Mouse (Mus musculus) hindbrain, embryonic 16.5 days (tissue): Measurements from ENCODE around the gene Hdc. TPM values are rescaled to one million over a fixed set of nuclear protein-coding genes. Genes with fewer than 3 reads are reported as not detected.
"Not testable (repeated sequence)": the region's sequence is repeated elsewhere in the genome, so short reads cannot be mapped to it uniquely, and the experiment has no call there.

Experiments used
- ATAC-seq: fragments of 200-750 bp; cut with Nextera tagmentation; 2 replicates; pipeline ENCODE4 v1.8.0; 2017; ENCODE audit warnings: moderate TSS enrichment, moderate library complexity
- H3K27ac ChIP-seq: fragments of 300-500 bp; sonication (generic); 2 replicates; pipeline ENCODE4 v1.5.1; 2014; ENCODE audit warnings: low read depth, mild to moderate bottlenecking, control low read depth, low read length, moderate library complexity
- H3K27me3 ChIP-seq: fragments of 300-500 bp; sonication (generic); replicated peaks from 2 replicates; pipeline ENCODE4 v1.6.1; 2014; ENCODE audit warnings: low read length; ENCODE audit not compliant: control insufficient read depth, insufficient read depth
- H3K36me3 ChIP-seq: fragments of 300-500 bp; sonication (generic); 2 replicates; pipeline ENCODE4 v1.6.1; 2014; ENCODE audit warnings: mild to moderate bottlenecking, low read length, moderate library complexity, mixed read lengths; ENCODE audit not compliant: control insufficient read depth, insufficient read depth
- H3K4me1 ChIP-seq: fragments of 300-500 bp; sonication (generic); 2 replicates; pipeline ENCODE4 v1.6.1; 2014; ENCODE audit warnings: low read depth, low read length; ENCODE audit not compliant: control insufficient read depth, insufficient read depth
- H3K4me2 ChIP-seq: fragments of 300-500 bp; sonication (generic); 2 replicates; pipeline ENCODE4 v1.6.1; 2014; ENCODE audit warnings: mild to moderate bottlenecking, low read length, control low read depth, moderate library complexity
- H3K4me3 ChIP-seq: fragments of 300-500 bp; sonication (generic); 2 replicates; pipeline ENCODE4 v1.5.1; 2014; ENCODE audit warnings: mild to moderate bottlenecking, low read length, control low read depth, moderate library complexity
- H3K9ac ChIP-seq: fragments of 300-500 bp; sonication (generic); 2 replicates; pipeline ENCODE4 v1.6.1; 2014; ENCODE audit warnings: low read depth, mild to moderate bottlenecking, control low read depth, low read length, moderate library complexity
- H3K9me3 ChIP-seq: fragments of 300-500 bp; sonication (generic); 2 replicates; pipeline ENCODE4 v1.6.1; 2014; ENCODE audit warnings: mild to moderate bottlenecking, low read length, moderate library complexity; ENCODE audit not compliant: control insufficient read depth
- WGBS: fragments of 180-500 bp; shearing (Covaris S2); extraction: QIAGEN DNeasy Blood & Tissue Kit; methylation state at CpG from one replicate; pipeline ENCODE4 v1.1.7; 2014; 5-methylcytosine and 5-hydroxymethylcytosine counted together
- polyA plus RNA-seq: library from polyadenylated mRNA; unstranded; fragments of >200 nt; fragmentation: Nextera tagmentation; extraction: Ambion mirVana; gene quantifications from 2 replicates; pipeline ENCODE4 v1.2.1, GENCODE M21; 2015

Gene Hdc
- polyA plus RNA-seq, 1 experiment from 2014 or later, result 2.6 TPM

DNA sequence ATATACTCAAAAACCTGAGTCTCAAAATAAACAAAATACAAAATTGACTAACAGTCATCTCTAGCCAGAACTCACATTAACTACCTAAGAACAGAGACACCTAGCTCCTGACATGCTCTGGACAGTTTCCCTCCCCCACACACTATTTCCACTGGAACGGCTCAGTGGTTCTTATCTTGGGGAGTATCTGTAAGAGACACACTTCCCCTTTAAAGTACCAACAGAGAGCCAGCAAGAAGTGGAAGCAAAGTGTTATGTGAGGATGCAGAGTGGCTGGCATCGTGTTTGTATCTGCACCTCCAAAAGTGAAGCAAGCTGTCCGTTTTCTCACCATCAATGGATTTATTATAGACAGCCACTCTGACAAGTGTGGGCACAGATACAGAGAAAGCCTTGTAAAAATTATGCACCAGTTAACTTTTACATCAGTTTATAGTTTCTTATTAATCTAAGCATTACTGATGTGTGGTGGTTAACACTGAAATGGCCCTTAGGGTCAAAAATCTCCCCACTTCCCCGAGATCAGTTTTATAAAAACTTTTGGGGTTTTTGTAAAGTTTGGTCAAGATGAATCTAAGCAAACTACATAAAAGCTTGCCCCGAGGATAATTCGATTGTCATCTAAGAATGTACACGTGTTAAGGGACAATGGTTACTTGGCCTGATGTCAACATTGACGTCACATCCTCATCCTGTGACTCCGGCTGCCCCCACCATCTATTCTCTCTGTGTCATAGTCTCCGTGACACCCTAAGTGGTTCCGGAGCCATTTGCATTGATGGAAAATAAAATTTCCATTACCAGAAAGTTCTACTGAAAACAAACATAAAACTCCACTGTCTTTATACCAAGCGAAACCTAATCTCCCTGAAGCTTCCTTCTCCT is 17.1 kb upstream of the Hdc start:
- WGBS, result 82% methylated on average over 12 of the region's 12 CpGs
- H3K9ac ChIP-seq, result no peak overlapping the region
- no peak overlapping the region for H3K4me2 ChIP-seq
- no peaks in the 10 kb centered on the region for H3K27me3 ChIP-seq
- ATAC-seq, result no peak
- peaks cover 8% of the 10 kb centered on the region for H3K36me3 ChIP-seq
- H3K9me3 ChIP-seq, result peaks cover 2% of the 10 kb centered on the region; the same call in 1 of the 2 replicates
- no peak overlapping the region for H3K4me3 ChIP-seq
- H3K4me1 ChIP-seq, result no peaks in the 10 kb centered on the region
- H3K27ac ChIP-seq, result no peak overlapping the region

DNA sequence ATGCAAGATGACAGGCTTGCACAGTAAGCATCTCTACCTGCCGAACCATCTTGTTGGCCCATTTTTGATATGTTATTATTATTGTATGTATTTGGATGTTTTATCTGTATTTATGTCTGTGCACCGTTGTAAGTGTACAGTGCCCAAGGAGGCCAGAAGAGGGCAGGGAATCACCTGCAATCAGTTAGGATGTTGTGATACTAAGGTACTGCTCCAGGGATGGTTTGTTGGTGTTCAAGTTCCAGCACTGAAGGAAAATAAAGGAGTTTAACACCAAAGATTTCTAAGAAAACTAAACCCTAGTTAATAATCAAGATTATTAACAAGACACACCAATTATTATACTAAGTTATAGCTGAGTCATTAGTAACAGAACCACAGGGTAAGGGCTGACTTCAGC is 14.1 kb upstream of the Hdc start:
- Histone ChIP-seq H3K4me2 (no peak overlapping the region), H3K36me3 (peaks cover 6% of the 10 kb centered on the region; the same call in 1 of the 2 replicates), H3K9ac (no peak overlapping the region), H3K27me3 (no peaks in the 10 kb centered on the region), H3K4me1 (no peaks in the 10 kb centered on the region), H3K27ac (no peak overlapping the region), H3K4me3 (no peak overlapping the region), H3K9me3 (no peaks in the 10 kb centered on the region)
- 86% methylated on average over 2 of the region's 2 CpGs for WGBS
- ATAC-seq, result no peak

DNA sequence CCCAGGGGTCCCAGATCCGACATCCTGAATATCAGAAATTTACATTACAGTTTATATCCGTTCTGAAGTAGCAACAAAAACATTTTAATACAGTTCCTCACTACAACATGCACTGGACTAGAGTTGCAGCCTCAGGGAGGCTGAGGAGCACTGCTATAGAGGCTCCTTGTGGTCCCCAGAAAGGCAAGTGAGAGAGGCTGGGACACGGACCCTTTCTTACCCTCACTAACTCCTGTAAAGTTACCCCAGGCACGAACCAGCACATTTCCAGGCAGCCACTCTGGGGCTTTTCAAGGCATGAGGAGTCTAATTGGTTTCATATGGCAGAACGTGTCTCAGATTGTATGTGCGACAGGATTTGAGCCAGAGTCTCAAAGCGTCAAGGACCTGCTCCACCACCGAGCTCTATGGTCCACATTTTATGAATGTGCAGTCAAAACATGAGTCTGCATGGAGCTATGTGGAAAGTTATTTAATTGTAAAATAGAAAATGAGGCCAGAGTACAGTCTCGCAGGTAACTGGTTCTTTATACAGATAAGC is 9.4 kb upstream of the Hdc start:
- 88% methylated on average over 9 of the region's 9 CpGs for WGBS
- ATAC-seq, result no peak

DNA sequence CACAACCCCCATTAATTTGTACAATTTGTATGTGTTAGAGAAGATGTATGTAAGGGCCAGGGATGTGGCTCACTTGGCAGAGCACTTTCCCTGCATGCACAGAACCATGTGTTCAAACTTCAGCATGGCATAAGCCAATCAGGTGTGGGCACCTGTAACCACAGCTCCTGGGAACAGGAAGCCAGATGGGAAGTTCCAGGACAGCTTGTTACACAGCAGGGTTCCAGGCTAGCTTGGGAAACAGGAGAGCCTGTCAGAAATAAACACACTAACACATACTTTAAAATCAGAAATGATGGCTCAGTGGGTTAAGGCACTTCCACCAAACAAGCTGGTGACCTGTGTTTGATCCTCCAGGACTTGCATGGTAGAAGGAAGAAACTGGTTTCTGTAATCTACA is 4.0 kb upstream of the Hdc start:
- Histone ChIP-seq H3K36me3 (no peaks in the 10 kb centered on the region), H3K4me2 (no peak overlapping the region), H3K9ac (no peak overlapping the region), H3K4me1 (no peaks in the 10 kb centered on the region), H3K27me3 (no peaks in the 10 kb centered on the region), H3K9me3 (no peaks in the 10 kb centered on the region), H3K4me3 (no peak overlapping the region), H3K27ac (no peak overlapping the region)
- no peak for ATAC-seq

More for the DNA sequence above, 9.4 kb upstream of the Hdc start:
- no peak overlapping the region for H3K9ac ChIP-seq
- H3K36me3 ChIP-seq, result peaks cover 6% of the 10 kb centered on the region; the same call in 1 of the 2 replicates
- no peaks in the 10 kb centered on the region for H3K9me3 ChIP-seq
- no peak overlapping the region for H3K4me2 ChIP-seq
- H3K4me3 ChIP-seq, result no peak overlapping the region
- H3K4me1 ChIP-seq, result no peaks in the 10 kb centered on the region
- no peak overlapping the region for H3K27ac ChIP-seq
- H3K27me3 ChIP-seq, result no peaks in the 10 kb centered on the region

DNA sequence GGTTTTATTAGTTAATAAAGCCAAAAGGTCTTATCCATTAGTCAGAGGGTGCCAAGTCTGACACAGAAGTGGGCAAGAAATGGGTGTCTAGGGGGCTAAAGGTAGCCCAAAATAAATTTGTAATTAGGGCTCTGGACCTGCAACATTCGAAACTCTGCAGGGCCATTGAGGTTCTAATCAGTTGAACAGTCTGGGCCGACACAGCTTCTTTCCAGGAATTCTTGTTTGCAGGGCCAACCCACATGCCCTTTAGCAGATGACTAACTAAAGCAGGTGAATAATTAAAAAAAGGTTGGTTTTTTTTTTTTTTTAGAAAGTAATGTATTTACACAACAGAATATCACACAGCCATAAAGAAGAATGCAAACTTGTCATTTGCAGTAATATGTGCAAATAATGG is 3.4 kb upstream of the Hdc start:
- Histone ChIP-seq H3K9me3 (no peaks in the 10 kb centered on the region), H3K4me3 (no peak overlapping the region), H3K27me3 (no peaks in the 10 kb centered on the region), H3K36me3 (no peaks in the 10 kb centered on the region), H3K4me2 (no peak overlapping the region), H3K4me1 (no peaks in the 10 kb centered on the region), H3K27ac (no peak overlapping the region), H3K9ac (no peak overlapping the region)
- 91% methylated on average over 2 of the region's 2 CpGs for WGBS
- no peak for ATAC-seq

DNA sequence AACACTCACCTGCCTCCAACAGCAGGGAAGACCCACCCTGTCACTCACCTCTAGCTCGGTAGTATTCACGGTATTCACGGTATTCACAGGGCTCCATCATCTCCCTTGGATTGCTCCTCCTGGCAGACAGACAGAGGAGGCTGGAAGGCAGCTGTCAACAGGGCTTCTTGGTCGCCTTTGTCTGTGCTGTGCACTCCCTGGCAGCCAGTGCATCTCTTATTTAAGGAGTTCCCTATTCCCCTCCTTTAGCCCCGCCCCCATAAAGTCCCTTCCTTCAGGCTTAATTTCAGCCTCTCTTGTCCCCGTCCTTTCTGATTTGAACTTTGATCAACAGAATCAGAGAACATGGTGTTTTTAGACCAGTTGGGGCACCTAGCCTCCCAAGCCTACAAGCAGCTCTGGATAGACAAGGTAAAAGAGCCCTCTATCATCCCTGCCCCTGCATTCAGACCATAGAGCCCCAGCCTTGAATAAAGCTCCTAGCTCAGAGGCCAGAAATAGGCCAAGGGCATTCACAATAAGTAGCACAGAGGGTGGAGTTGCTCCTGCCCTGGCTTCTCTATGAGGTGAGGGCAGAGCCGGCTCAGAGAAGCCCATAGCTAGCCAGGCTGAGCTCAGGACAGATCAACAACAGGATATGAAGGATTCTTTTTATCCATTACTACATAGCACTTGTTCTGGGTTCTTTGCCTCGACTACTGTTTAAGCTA is 474 bp downstream of the Hdc start:
- no peak overlapping the region for H3K4me3 ChIP-seq
- ATAC-seq, result no peak
- H3K4me1 ChIP-seq, result no peaks in the 10 kb centered on the region
- H3K27me3 ChIP-seq, result no peaks in the 10 kb centered on the region
- H3K9me3 ChIP-seq, result no peaks in the 10 kb centered on the region
- H3K4me2 ChIP-seq, result no peak overlapping the region
- H3K27ac ChIP-seq, result no peak overlapping the region
- no peak overlapping the region for H3K9ac ChIP-seq
- H3K36me3 ChIP-seq, result no peaks in the 10 kb centered on the region
- 27% methylated on average over 8 of the region's 8 CpGs for WGBS

DNA sequence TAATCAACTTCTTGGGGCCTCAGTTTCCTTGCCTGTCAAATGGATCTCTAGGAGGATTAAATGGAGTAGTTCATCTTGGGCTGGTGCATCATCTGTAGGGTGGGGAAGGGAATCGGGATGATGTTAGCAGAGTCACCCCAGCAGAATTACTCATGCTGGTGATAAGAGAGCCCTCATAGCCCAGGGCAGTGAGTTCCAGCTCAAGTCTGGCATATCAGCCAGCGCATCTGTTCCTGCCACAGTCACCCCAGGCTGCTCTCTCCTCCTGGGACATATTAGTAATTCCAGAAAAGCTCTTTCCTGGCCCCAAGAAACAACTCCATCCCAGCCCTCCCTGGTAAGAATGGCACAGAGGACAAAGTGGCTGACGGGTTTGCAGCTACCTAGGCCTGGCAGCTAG is 3.7 kb downstream of the Hdc start:
- no peak overlapping the region for H3K4me2 ChIP-seq
- H3K4me1 ChIP-seq, result no peaks in the 10 kb centered on the region
- no peak overlapping the region for H3K9ac ChIP-seq
- H3K9me3 ChIP-seq, result no peaks in the 10 kb centered on the region
- 77% methylated on average over 3 of the region's 3 CpGs for WGBS
- H3K4me3 ChIP-seq, result no peak overlapping the region
- no peaks in the 10 kb centered on the region for H3K36me3 ChIP-seq
- ATAC-seq, result no peak
- H3K27me3 ChIP-seq, result no peaks in the 10 kb centered on the region
- H3K27ac ChIP-seq, result no peak overlapping the region

DNA sequence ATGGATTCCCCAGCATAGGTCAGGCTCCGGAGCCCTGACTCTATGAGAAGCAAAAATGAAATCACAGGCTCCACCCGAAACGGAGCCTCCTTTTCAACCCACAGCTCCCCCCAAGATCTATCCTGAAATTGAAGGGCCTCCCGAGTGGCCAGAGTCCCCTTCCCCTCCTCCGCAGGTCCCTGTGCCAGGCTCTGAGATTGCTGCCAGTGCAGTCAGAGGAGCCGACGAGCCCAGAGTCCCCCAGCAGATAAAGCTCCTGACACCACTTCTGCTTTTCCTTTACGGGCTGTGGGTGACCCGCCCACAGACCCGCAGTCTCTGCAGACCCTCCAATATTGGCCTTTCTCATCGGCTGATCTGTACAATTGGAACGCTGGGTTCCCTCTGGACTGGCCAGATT is 9.5 kb downstream of the Hdc start:
- H3K36me3 ChIP-seq, H3K9ac ChIP-seq, H3K9me3 ChIP-seq, H3K27ac ChIP-seq, ATAC-seq, H3K4me3 ChIP-seq, H3K4me1 ChIP-seq, H3K27me3 ChIP-seq, H3K4me2 ChIP-seq: not testable (repeated sequence)
- WGBS, result 76% methylated on average over 12 of the region's 12 CpGs

DNA sequence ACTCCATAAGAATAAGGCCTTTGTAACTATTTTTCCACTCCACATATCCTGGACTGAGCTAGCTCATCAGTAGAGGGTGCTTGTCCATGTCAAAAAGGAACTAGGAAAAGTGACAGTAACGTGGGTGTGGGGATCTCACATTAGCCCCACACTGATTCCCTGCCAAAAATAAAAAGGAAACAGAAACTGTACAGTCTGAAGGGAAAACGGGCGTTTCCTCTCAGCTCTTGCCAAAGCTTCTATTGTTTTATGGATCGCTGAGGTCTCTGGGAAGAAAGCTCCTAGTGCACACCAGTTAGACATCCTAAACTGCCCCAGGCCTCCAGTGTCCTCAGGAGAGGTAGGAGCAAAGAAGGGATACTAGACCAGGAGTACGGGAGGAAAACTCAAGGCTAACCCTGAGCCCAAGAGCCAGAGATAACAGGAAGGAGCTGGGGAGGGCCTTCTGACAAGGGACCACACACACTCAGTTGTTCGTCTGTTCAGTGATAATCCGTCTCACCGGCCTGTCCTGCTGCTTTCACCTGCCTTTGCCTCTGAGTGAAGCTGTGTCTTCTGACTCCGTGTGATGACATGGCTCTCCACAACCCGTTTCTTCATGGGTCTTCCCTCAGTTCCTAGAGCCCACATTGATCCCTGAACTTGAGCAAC is 11.4 kb downstream of the Hdc start:
- WGBS, result 68% methylated on average over 10 of the region's 10 CpGs
- no peak for ATAC-seq

More for the DNA sequence above, 11.4 kb downstream of the Hdc start:
- Histone ChIP-seq H3K9ac (no peak overlapping the region), H3K4me1 (no peaks in the 10 kb centered on the region), H3K4me3 (no peak overlapping the region), H3K4me2 (no peak overlapping the region), H3K27ac (no peak overlapping the region), H3K27me3 (no peaks in the 10 kb centered on the region), H3K9me3 (no peaks in the 10 kb centered on the region), H3K36me3 (no peaks in the 10 kb centered on the region)
